Mouse (Mus musculus) adrenal gland, adult 2 months (tissue): ENCODE data around the gene Gcgr. TPM values are rescaled to one million over a fixed set of nuclear protein-coding genes. Genes with fewer than 3 reads are reported as not detected.

Experiments
- DNase-seq: peaks from one replicate; pipeline ENCODE4 v3.0.0; 2021
- long read RNA-seq: library from polyadenylated mRNA; stranded (forward); transcript quantifications from one replicate; pipeline ENCODE4 v2.0.0, GENCODE M21; 2021
- polyA plus RNA-seq: library from polyadenylated mRNA; depleted of rRNA; stranded (reverse); fragments of >200 nt; gene quantifications from 2 replicates; pipeline ENCODE4 v1.2.3, GENCODE M21; 2012; rRNA removed
- total RNA-seq, 2 experiments: library from RNA; stranded (reverse); gene quantifications; 2 replicates each; pipeline ENCODE4 v1.2.3; 2021

Gene Gcgr
- total RNA-seq (1 to 10 TPM; 1.5 to 1.7 TPM), polyA plus RNA-seq (2.1 and 2.5 TPM in 2 replicates)
- long read RNA-seq, partial matches to known transcripts = 0 of 1 reads
- long read RNA-seq, other reads (novel, unspliced or antisense) = 0 of 1 reads

DNA sequence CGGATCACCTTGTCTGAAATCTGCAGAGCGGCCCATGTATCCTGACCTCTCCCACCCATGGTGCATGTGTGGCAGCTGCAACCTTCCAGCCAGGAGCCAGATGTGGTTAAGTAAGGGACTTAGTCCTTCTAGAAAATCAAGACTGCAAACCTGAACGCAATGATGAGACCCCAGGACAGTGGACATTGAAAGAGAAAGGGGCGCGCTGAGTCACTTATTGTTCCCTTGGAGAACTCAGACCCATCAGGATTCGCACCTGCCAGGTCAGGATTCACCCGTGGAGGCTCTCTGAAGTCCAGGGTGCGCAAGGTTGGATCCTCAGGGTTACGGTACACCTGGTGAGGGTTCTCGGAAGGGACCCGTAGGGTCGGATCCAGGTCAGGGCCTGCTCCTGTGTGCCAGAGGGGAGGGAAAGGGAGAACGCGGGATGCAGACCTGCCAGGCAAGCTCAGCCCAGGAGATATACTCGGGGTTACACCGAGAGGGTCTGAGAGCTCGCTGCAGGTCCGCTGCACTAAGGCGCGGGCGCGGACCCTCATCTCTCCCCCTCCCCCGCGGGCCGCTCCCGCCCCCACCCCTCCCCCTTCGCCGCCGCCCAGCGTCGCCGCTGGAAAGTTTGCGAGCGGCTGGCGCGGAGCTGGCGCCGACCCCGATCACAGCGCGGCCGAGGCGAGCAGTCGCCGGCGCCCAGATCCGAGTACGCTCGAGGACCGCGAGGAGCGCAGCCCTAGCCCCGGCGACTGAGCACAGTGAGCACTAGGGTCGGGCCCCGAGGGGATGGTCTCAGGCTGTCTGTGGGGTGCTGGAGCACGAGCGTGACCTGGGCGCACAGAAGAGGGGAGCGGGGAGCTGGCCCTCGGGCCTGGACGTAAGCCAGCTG, at the start of gene Gcgr:
Gene Gcgr (plus strand): TSS at position 615 of the 880 bp plus-strand sequence.
- DNase-seq = no peak

DNA sequence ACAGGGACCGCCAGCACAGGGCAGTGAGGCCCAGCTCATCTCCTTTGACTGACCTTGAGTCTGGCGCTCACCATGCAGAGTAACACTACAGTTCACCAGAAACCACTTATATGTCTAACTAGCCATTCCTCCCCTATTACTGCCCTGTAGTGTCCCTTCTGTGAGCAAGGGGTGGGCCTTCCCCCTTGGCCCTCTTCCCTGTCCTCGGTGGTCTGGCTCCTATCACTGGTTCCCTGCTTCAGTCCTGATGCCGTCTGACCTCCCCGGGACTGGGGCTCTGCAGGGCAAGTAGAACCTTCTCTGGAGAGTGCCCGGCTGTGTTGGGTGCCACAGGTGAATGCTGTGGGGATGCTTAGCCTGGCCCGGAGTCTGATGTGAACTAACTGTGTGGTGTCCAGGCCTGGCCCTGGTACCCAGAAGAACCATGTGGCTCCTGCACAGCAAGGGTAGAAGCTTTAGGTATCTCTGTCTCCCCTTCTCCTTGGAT, 47.0 kb upstream of the Gcgr start:
- DNase-seq = no peak

DNA sequence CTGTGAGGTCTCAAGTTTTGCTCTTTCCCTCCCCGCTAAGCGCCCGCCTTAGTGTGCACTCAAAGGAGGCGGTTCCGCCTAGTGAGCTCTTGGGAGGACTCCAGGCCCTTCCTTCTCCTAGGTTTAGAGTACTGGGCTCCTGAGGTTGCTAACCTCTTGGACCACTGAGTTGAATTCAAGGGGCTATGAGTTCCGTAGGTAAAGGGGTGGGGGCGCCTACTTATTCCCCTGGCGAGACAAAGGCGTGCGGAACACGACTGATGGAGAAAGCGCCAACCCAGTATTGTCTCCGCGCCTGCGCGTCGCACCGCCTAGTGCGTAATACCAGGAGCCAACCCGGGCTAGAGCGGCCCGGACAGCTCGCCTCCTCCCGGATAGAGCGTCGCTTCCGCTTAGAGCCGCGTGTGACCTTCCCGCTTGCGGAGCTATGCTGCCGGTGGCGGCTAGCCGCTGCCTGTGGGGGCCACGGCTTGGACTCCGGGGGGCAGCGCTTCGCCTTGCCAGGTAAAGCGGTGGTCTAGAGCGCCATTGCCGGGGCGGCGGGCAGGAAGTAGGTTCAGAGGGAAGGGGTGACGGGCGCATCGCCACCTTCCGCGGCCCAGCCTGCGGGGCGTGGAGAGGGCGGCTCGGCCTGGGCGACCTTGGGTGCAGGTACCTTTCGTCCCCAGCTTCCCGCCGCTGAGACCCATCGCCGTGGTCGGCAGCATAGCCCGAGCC, 46.1 kb upstream of the Gcgr start, which contains the start of gene Mrpl12:
Gene Mrpl12 (plus strand): TSS at position 349 of the 717 bp plus-strand sequence.
- DNase-seq = peak; percentile 94

DNA sequence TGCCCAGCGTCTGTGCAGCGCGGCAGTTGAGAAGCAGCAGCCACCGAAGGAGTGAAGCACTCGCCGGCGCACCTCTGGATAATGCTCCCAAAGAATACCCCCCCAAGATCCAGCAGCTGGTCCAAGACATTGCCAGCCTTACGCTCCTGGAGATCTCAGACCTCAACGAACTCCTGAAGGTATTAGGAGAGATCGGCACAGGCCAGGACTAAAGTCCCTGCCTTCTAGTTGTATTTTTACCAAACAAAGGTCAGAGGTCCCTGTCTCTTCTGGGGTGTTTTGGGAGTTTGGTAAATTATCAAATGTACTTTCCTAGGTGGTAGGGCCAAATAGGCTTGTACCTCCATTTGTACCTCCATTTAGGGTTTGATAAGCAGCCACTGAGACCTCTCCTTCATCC, 45.2 kb upstream of the Gcgr start:
- no peak for DNase-seq

DNA sequence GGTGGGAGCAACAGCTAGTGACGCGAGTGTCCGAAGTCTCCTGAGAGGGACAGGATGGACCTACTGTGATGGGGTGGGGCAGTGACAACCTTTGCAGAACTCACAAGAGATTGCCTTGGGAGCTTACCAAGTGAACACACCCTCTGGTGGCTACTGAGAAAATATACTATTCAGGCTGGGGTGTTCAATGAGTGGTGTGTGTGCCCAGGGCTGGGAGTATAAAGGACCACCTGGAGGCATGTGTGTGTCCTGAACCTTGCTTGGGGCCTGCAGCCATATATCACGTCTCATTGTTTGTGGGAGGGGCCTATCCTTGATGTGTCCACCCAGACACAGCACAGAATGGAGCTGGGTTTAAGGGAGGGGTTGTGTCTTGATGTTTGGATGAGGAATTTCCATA, 42.0 kb upstream of the Gcgr start:
- no peak for DNase-seq

DNA sequence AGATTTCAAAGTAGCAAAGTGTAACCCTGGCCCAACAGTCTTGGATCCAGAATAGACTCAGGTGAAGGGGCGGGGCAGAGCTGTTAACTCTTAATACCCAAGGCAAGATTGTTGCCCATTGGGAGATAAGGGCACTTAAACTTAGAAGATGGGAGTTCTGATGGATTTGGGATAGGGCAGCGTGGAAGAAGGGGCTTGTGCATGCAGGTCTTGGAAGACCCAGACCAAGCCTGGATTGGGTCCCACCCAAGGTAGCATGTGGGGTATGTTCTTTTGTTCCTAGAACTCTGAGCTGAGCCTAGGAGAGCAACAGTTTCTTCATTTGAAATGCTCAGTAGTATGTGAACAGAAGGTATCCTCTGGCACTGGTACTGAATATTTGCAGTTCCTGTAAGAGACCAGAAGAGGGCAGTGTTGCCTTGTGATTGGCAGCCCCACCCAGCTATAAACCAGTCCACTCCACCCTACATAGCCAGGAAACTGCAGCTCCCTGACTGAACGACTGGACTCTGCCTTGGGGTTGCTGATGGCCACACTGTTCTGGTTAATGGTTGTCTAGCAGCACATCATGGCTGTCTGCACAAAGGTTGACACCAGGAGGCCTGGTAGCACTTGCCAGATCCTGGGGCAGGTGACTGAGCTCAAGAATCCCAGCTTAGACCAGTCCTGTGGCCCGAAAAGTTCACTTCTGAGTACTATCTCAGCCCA, 41.3 kb upstream of the Gcgr start:
- peak; percentile 78 for DNase-seq

DNA sequence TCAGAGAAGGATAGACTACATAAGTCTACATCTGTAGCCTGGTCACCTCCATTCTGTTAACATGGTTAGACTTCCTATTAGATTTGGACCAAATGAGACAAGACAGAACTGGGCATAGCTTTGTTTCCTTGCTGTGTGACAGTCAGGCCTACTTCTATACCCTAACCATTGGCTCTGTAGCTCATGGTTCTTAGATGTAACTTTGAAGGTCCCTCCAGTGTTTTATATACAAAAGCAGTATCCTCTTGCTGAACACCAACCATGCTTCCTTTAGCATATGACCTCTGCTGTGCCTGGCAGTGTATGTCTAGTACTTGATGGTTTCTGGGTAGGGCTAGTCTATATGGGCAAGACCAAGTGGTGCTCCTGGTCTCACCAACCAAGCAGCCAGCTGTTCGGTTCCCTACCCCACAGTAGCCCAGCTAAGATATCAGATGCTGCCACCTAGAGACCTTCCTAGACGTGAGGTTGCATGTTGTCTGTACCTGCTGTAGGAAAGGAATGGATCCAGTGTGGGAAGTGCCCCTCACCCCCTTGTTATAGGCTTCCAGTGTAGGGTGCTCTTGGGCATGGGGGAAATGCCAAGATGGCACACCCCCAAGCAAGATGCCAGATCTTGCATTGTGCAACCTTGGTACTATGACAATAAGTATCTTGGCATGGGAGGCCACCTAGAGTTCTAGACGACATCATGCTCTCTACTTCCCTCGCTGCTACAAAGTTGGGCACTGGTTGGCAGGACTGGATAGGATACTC, 40.0 kb upstream of the Gcgr start:
- DNase-seq = peak; percentile 56

DNA sequence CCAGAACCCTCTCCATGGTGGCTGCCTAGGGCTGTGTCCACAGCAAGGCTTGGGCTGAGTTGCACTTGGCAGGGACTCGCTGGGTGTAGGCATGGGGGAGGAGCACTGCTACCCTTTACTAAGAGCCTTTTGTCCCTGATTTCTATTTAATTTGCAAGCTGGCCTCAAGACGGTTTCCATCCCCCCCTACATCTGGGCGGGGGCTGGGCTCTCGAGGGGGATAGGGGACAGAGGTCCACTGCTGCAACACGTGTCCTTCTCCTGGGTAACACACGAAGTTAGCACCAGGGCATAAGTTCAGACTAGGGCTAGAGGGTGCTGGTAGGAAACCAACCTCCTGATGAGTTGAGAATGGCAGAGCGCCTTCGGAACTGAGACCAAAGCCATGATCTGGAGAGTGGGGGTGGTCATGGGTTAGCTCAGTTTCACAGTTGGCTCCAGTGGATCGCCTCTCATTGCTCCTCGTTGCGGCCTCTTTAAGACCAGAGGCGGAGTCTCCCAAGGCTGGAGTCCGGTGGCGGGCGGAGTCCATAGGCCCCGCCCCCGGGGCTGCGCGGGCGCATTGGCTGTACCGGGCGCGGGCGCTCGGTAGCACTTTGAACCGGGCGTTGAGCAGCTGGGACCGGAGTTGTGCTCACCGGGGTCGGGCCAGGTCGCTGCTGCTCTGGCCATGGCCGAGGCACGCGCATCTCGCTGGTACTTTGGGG, 39.0 kb upstream of the Gcgr start, which contains the start of gene Slc25a10:
Gene Slc25a10 (plus strand): TSS at position 524 of the 707 bp plus-strand sequence.
- peak; percentile 95 for DNase-seq

DNA sequence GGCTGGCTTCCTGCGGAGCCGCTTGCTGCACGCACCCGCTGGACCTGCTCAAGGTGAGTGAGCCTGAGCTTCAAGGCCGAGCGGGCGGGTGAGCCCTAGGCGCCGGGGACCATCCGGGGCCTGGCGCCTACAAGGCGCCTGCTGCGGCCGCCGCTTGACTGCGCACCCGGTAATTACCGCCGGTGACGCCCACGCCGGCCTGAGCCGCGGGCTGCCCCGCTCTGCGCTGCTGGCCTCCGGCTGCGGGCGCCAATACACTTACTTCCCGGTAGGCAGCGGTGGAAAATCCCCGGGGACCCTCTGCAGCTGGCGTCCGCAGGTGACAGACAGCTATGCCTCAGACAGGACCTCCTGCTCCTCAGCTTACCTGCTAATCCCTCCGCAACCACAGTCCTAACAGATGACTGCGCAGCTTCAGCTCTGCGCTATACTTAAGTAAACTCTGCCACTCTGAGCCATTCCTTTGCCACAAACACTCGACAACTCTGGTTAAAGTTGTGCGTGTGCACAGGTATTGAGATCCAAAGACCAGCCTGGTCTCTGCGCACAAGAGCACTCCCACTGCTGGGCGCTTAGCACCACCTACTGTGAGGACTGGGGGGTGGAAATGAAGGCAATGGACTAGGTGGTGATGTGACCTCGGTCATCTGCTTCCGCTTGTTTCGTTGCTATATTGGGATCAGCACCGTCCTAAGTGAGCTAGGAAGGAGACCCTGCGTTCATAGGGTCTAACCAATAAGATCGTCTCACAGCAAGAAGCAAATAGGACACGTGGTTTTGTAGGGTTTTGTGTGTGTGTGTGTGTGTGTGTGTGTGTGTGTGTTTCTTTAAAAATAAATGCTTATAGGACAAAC, 38.2 kb upstream of the Gcgr start:
- DNase-seq = peak; percentile 74

DNA sequence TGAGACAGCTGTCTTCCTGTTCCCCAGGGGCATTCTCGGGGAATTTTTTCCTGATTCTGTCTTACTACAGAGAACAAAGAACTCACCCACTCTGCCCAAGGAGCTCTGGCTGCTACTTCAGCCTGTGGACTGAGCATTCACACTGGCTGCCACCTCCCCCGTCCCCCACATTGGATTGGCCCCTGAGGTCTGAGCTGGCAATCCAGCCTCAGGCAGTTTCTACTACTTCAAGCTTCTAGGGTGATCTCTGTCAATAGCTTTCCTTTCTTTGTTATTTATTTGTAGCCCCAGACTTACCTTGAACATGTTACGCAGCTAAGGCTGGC, 37.7 kb upstream of the Gcgr start:
- no peak for DNase-seq

DNA sequence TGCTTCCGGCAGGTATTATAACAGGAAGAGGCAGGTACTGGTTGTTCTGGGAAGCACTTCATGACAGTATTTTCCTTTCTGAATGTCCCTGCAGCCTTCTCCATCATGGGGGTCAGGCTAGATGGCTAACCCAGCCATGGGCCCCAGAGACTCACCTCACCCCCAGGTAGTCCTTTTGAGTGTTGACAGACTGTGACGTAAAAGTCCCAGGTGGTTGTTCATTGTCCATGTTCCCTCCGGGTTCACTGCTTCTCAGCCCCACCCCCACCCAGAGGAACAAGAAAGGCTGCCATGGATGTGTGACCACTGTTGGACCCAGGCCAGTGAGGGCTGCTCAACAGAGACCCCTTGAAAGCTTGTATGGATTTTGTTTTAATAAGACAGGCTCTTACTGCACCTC, 37.1 kb upstream of the Gcgr start:
- no peak for DNase-seq

DNA sequence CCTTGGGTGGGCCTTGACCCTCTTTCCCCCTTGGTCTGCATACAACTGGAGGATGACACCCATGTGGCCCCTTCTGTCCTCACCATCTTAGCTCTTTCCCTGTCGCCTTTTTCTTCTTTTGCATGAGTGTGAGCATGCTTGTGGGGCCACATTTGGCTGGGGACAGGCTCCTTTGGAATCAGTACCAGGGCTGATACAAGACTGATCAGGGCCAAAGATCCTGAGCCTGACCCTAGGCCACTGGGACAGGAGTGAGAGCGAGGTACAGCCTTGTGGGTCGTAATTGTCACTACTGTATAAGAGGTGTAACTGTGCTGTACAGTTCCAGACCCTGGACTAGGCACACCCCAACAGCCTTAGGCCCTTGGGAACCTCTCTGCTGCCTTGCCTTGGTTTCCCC, 36.6 kb upstream of the Gcgr start:
- DNase-seq = no peak

DNA sequence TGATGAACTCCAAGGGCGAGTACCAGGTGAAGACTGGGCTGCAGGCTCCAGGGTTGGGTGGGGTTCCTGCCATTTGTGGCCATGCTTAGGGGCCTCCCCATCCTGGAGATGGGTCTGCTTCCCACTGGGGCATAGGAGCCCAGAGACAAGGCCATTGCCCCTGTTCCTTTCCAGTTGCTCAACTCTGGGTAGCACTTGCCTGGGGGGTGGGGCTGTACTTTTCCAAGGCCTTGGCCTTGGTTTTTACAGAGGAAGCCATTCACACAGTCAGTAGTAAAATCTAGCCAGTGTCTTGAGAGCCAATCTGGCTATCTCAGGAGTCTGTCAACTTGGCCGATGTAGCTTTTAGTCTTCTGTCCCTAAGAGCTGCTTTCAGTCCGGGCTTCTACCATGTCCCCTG, 33.1 kb upstream of the Gcgr start:
- DNase-seq = peak; percentile 93

DNA sequence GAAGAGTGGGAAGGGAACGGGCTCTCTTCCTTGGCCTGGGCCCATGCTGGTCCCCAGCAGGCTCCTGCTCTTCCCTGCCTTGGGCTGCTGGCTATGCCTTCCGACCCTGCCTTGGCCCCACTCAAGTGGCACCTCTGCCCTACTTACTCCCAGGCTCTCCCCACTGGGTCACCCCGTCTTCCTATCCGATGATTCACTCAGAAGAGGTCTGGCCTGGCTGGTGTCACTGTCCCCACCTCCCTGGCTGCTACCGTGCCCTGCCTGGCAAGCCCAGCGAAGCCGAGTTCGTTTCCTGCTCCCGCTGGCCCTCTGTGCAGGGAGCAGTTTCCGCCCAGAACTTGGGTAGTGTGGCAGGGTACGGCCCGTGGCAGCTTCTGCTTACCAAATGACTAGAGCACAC, 32.3 kb upstream of the Gcgr start:
- peak; percentile 80 for DNase-seq

DNA sequence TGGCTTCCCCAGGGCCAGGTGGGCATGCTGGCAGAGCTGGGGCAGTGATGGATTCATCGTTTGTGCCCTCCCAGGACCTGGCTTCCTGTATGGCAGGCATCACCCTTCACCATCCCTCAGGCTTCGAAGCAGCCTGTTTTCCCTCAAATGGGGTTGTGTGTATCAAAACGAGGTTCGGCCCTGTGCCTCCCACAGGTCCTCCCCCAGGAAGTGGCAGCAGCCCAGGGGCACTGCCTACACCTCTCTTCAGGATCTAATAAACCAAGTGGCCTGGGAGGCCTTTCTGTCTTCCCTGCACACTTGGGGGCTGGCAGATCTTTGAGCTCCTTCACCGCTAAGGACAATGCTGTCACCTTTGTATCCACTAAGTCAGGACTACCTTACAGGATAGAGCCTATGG, 31.6 kb upstream of the Gcgr start:
- DNase-seq = no peak

DNA sequence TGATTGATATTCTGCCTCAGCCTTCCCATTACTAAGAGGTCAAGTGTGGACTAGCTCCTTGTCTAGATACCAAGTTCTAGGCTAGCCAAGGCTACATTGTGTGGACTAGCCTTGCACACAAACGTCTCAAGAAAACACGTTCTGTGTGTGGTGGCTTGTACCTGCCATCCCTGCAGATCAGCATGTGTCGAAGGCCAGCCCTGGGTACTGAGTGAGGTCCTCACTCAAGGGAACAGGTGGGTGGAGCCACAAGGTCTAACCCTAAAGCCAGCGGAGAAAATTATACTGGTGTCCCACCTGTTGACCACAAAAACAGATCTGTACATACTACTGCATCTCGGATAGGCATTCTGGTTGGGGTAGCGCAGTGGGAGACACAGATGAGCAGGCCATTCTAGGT, 30.6 kb upstream of the Gcgr start:
- no peak for DNase-seq

DNA sequence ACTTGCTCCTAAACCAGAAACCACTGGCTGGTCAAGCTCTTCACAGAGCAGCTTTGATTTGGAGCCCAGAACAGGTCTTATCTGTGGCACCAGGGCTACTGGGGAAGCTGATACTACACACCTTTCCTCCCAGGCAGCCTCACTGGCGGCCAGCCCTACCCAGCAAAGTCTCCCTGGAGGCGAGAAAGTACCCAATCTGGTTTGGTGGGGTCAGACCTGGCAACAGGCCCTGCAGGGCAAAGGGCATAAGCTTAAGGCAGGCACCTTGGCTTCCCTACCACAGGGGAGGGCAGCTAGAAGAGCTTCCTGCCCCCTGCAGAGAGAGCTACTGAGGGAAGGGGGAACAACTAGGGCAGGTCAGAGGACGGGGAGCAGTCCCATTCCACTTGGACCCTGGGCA, 30.1 kb upstream of the Gcgr start:
- DNase-seq = peak; percentile 51

DNA sequence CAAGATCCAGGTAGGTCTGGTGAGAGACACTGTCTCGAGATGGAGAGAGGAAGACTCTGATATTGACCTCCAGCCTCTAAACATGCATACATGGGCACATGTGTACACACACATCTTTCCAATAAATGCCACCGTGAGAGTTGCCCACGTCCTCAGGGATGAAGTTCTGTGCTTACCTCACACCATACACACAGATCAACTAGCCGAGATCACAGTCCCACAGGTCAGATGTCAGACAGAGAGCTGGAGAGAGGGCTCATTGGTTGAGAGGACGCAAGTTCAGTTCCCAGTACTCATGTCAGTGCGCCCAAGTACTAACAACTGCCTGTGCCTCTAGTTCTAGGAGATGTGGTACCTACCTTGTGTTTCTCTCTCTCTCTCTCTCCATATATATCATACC, 29.5 kb upstream of the Gcgr start:
- DNase-seq = no peak

DNA sequence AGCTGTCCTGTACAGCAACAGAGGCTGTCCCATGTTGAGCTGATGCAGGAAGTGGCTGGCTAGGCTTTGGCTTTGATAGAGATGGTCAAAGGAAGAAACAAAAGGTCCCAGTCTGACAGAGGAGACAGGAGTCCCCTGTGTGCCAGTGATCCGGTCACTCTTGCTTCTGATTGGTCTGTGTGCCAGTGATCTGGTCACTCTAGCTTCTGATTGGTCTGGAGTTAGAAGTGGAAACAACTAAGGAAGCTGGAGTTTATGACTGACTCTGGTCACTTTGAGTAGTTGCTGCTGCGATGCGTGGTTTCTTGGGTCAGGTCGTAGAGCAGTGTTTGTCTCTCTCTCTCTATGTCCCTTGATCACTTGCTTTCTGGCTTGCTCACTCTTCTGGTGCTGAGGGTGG, 28.8 kb upstream of the Gcgr start:
- peak; percentile 3 for DNase-seq

DNA sequence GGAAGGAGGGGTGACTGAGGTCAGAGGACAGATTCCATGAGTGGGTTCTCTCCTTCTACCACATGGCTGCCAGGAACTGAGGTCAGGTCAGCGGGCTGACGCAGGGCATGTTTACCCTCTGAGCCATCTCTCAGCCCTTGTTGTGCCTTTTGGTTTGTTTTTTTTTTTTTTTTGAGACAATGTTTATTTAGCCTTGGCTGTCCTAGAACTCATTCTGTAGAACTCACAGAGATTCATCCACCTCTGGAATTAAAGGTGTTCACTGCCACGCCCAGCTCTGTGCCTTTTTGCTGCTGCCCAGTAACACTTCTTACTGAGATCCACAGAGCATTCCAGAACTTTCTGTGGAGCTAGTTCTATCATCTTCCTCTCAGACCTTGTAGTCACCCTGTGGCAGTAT, 24.8 kb upstream of the Gcgr start:
- DNase-seq = no peak
